Mouse (Mus musculus) gastrocnemius, postnatal 4 days (tissue): Measurements from ENCODE around the gene Rad23a. TPM values are rescaled to one million over a fixed set of nuclear protein-coding genes. Genes with fewer than 3 reads are reported as not detected.
A peak's percentile ranks its signal among the peaks of the same experiment; 100 is the strongest.

ENCODE experiments used
- DNase-seq, 2 experiments: peaks; one replicate each; pipeline ENCODE4 v3.0.0; 2021 to 2022; ENCODE audit warnings: low spot score in 2 of 2, mixed read lengths in 2 of 2
- total RNA-seq, 2 experiments: library from RNA; stranded (reverse); gene quantifications; 2 replicates each; pipeline ENCODE4 v1.2.3; 2021

The Rad23a gene
- total RNA-seq, 2 experiments from 2014 or later: 121 to 123 TPM

DNA sequence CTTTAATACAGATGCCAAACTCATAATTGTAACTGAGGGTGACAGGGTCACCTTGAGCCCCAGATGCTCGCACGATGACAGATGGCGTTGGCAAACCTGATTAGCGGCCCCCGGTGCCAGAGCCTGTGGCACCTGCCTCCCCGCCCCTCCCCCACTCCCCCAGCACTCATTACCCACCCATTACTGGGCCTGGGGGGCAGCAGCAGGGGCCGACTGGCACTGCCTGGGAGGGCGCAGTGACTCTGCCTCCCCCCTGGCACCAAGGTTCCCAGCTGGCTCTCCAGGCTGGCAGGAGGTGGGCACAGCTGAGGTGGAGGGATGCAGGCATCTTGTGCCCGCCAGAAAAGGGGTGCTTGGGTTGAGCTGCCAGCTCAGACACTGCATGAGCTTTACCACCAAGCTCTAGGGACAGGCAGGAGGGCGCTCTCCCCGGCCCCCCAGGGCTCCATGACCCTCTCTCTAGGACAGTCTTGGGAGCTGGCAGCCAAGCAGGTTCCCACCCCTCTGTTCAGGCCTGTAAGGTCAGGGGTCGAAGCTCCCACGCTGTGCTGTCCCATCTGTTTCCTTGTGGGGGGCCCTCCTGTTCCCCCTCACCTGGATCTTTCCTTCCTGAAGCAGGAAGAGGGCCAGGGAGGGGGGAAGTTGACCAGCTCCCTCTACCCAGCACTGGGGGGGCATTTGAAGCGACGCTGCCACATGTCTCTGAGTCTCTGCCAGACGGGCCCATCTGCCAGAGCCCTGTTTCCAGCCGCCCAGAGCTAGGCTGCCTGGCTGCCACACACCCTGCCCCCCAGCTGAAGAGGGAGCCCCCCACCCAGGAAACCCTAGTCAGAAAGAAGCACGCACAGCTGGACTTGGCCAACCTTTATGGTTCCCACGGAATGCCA is 25.7 kb downstream of the Rad23a start:
- peak; percentile 28 to 55 for DNase-seq

DNA sequence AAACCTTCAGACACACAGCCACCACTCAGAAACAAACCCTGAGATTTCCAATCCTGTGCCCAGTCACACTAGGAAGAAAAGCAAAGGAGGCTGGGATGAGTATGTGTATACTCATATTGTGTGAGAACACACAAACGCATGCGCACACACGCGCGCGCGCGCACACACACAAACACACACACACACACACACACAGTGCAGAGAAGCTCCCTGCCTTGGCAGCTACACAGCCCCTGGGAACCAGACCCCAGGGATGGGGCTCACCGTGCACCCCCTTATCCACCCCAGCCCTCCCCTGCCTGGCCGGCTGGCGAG is 26.3 kb downstream of the Rad23a start:
- DNase-seq: no peak

DNA sequence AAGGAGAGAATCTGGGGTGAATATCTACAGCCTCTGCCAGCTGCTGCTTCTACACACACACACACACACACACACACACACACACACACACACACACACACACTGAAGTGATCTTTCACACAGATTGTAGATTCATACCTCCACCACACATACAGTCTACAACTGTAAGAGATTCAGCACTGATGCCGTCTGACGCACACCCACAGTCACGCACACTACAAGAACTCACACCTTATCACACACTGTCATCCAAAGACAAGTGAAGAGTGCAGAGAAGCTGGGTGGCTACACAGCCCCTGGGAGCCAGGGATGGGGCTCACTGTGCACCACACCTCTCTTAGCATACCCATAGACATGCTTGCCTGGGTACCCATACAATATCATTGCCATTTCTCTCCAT is 26.6 kb downstream of the Rad23a start:
- DNase-seq: no peak

DNA sequence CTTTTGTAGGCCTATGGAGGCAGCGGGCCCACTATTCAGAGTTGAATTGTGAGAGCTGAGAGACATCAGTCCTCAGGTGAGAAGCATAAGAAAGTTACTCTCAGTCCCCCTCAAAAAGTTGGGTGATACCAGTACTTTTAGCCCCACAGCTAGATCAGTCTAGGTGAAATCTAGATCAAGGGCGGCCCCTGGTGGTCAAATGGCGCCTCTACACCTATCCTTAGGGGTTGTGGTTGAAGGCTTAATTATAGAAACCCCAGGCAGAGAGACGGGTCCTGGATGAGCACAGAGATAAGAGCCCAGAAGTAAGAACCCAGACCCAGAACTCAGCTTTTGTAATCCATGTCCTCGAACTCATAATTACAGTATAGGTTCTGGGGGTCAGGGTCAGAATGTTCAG is 27.4 kb downstream of the Rad23a start:
- peak; percentile 70 to 84 for DNase-seq

DNA sequence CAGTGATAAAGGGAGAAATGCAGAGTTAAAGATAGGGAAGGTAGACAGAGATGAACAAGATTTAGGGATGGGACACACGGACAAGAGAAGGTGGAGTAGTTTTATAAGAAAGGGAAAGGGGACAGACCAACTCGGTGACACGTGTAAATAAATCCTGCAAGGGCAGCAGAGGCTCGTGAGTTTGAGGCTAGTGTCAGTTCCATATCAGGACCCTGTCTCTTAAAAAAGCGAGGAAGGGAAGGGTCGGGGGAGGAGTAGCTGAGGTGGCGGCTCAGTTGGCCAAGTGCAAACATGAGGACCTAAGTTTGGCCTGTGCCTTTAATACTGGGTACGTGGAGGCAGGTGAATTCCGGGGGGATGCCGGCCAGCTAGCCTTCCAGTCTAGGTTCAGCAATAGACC is 29.2 kb downstream of the Rad23a start:
- DNase-seq: peak in 1 of 2 experiments; percentile 14

DNA sequence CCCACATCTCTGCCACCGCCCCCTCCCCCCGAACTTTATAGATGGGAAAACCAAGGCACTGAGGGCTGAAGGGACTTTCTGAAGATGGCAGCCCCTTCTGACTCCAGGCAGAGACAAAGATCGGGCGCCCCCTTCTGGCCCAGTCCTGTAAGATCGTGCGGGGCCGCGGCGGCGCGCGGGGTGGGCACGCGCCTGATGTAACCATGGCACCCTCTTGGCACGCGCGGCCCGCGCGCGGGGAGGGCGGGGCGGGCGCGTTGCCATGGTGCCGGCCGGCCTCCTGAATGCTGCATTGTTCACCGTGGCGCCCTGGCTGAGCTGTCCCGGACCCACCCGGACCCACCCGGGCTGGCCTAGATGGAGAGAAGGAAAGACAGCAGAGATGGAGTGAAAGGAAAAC is 29.6 kb downstream of the Rad23a start:
- peak; percentile 94 to 96 for DNase-seq

DNA sequence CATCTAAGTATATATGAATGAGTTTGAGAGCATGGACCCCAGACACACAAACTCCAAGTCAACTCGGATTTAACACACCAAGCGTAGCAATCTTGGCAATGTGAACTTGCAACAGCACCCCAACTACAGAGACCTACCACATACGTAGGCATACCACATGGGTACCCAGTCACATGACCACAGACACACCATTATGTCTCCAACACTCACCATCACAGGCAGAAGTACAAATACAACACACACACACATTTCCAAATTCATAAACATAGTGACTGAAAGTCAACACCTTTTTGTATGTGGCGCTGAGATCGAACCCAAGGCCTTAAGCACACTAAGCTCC is 30.6 kb downstream of the Rad23a start:
- DNase-seq: no peak

DNA sequence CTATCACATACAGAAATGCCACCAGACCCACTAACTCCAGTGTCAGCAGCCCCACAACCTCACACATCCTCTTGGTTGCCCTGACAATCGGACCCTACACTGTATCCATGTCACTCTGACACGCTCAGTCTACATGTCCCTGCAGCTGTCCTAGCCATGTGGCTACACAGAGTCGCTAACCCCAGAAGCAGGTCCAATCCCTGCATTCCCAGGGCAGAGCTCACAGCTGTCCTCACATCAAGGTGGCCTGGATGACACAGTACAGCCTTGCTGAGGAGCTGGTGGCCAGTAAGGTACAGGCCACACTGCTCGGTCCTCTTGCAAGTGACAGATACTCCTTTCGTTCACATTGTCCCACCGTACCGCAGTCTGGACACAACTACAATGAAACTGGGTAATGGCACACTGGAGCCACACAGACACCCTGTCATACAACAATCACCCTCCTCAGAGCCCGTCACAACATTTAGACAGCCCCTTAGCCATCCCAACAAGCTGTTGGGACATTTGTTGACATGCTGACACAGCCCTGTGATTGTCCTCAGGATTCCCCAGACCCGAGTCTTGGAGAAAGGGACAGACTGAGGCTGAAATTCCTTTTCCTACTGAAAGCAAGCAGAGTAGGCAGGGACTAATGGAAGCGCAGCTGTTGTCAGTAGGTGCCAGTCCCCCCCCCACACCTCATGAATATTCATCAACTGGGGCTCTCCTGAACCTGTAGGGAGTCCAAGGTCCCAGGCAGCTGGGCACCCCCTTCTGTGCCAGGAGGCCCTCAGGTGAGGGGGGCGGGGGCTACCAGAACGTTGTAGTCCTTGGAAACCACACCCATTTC is 31.1 kb downstream of the Rad23a start:
- peak in 1 of 2 experiments; percentile 12 for DNase-seq

DNA sequence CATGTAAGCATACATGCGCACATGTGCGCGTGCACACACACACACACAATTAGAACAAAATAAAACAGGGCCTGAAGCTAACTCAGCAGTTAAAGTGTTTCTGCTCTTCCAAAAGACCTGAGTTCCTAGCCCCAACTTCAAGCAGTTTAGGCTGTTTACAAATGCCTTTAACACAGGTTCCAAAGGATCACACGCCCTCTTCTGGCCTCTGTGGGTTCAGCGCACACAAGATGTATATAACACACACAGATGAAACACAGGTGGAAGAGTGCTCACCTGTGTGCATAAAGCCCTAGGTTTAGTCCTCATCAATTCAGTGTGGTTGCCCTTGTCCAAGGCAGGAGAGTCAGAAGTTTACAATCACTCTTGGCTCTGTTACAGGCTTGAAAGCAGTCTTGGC is 34.4 kb downstream of the Rad23a start:
- no peak for DNase-seq

DNA sequence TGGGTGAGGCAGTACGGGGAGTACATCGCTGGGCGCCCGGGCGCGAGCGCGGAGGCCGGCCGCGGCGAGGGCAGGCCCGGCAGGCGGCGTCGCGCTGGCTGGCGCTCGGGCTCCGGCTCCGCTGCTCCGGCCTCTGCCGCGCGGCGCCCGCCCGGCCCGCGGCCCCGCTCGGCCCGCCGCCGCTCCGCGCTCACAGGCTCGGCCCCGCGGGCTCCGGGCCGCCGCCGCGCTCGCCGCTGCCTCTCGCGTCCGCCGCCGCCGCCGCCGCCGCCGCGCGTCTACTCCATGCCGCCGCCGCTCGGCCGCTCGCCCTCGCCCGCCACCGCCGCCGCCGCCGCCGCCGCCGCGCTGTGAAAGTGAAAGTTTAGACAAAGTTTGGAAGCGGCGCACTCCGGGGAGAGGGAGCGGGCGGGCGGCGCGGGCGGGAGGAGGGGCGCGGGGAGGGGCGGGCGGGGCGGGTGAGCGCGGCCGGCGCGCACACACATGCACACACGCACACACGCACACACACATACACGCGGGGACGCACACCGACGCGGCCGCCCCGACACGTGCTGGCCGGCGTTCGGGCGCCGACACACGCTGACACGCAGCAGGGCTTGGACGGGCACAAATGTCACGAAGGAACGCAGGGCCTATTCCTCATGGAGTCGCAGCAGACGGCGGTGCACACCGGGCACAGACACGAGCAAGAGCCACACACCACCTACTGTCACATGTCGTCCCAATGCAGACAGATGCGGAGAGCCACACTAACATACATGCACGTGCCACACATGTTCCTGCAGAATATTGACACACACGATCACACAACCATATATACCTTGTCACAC is 40.2 kb downstream of the Rad23a start, which contains the start of gene Nfix:
Nfix (minus strand) TSS at position 346 of the 833 bp plus-strand sequence.
- peak in 1 of 2 experiments; percentile 81 for DNase-seq

DNA sequence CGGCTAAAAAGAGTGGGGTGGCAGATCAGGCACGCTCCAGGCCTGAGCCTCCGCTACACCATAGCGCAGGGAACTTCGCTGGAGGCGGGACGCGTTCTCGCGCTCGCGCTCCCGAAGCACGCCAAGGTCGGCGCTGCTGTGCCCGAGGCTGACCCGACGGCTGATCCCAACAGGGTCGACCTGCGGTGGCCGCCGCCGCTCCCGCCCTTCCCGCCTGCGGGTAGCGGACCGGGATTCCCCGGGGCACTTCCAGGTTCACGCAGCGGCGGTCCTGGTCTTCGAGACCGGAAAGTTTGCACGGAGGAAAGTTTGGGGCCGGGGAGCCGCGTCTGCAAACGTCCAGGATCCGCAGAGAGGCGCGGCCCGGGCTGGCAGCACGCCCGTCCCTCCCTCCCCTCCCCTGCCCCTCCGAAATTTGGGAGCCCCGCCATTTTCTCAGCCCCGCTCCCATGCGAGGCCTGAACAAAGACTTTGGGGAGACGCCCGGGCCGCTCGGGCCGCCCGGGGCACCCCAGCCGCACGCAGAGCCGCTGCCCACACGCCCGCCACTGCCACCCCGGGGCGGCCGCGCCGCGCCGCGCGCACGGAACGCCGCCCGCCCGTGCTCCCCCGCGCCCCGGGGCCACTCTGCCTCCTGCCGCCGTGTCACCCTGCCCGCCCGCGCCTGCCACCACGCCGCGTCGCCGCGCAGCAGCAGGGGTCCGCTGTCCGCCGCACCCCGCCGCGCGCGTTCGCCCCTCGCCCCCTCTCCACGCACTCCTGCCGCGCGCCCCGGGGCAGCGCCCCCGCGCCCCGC is 41.1 kb downstream of the Rad23a start:
- peak; percentile 74 to 79 for DNase-seq

DNA sequence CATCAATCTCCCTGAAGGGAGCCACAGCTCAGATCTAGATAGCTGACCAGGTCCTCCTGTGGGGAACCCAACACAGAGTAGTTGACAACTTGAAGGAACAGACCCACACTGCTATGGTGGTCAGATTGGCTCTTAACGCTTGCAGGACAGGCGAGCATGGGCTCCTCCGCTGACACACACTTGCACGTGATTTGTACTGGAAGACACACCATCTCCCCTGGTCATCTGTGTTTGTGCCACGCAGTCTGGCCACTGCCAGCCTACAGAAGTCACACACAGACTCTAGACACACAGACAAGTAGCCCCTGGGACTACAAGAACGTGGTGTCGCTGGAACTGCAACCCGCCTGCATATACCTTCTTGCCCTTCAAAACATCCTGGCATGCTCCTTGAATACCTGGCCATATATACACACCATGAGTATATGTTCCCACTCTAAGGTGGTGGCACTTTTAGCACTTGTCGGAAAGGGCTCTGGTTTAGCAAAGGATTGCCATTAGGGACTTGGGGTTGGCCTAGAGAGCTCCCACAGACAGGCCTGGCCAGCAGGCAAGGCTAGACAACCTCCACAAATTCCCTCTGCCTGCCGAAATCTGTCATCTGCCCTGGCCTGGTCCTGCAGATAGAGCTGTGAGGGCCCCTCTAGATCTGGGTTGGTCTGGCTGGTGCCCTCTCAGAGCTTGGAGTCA is 41.9 kb downstream of the Rad23a start:
- DNase-seq: no peak

DNA sequence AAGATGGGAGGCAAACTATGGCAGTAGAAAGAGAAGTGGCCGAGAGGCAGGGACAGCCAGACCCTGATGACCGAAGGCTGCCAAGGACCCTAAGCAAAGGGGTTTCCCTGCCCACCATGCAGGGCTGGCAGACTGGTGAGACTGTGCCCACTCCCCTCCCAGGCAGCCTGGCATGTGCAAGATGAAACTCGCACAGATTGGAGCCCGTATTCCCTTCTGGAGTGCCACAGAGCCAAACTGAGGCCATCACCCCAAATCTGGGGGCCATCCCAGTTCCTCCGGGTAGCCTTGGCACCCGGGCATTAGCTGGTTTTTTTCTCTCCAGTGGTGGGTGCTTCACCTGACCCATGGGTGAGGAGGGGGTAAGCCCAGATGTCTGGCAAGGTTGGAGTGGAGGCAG is 42.5 kb downstream of the Rad23a start:
- no peak for DNase-seq

DNA sequence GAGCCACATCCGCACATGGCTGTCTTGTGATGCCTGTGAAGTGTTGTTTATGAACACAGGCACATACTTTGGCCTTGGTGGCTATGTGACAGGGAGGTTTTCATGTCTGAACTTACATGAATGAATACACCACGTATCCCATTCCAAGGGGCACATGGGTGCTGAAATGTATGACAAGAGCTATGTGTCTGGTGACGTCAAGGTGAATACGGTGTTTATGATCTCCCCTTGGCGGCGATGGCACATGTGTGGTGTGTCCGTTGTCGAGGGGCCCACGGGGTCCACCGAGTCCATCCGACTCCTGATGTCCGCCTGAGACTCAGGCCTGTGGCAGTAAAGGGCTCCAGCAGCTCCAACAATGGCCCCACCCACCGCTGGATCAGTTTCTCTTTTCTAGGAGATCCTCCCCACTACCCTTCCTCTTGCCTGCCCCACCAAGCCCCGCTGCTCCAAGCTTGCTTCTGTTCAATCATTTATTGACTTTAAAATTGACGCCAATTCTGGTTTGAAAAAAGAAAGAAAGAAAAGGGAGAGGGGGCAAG is 43.1 kb downstream of the Rad23a start:
- DNase-seq: no peak

DNA sequence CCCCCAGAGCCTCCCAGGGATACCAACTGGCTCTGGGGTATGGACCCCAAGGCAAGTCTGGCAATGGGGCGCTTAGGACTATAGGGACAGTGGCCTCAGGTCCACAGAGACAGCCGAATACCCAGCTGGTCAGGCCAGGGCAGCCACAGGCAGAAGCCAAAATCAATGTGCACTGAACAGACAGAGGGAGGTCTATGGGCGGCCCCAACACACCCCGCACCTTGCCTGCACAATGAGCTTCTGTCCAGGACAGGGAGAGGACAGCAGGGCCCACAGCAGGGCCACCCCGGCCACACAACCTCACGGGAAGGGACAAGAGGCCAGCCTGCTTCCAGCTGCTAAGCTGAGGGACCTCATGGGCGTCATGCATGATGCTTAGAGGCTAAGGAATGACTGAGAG is 46.0 kb downstream of the Rad23a start:
- no peak for DNase-seq

DNA sequence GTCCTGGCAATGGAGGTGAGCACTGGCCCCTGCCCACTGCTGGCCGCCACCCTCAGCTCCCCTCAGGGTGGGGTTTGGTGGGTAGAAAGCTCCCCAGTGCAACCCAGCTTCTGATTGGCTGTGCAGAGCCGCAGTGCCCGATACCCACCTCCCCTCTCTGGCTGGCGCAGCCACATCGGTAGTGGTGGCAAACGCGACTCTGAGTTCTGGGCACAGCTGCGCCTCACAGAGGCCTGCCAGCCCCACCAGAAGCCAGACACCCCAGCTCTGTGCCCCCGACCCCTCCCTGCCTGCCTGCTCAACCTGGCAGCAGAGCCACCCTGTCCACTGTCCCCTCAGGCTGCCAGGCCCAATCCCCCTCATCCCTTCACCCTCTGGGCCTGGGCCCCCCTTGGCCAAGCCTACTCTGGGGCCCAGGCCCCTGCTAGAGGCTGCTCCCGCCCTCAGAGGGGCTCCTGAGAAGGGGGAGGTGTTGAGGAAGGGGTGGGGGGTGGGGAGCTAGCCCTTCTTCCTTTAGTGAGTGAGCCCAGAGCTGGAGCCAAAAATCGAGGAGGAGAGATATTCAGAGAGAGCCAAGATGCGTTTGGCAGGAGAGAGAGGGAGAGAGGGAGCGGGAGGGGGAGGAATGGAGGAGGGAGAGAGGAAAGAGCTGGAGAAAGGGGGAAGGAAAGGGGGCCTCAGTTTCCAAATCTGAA is 46.5 kb downstream of the Rad23a start:
- DNase-seq: peak in 1 of 2 experiments; percentile 74

DNA sequence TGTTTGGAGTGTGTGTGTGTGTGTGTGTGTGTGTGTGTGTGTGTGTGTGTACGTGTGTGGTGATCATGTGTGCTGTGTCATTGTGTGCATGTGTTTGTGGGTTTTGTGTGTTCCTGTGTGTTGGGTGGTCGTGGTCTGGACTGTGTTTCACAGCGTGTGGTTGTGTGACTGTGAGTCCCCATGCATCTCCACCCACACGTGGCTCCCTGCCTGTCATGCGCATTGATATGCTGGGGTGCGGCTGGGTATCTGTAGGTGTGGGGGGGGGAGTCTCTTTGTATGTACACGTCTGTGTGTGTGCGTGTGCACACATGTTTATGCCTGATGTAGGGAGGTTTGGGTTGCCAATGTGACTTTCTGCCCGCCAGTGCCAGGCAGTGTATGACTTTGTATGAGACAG is 47.3 kb downstream of the Rad23a start:
- no peak for DNase-seq

DNA sequence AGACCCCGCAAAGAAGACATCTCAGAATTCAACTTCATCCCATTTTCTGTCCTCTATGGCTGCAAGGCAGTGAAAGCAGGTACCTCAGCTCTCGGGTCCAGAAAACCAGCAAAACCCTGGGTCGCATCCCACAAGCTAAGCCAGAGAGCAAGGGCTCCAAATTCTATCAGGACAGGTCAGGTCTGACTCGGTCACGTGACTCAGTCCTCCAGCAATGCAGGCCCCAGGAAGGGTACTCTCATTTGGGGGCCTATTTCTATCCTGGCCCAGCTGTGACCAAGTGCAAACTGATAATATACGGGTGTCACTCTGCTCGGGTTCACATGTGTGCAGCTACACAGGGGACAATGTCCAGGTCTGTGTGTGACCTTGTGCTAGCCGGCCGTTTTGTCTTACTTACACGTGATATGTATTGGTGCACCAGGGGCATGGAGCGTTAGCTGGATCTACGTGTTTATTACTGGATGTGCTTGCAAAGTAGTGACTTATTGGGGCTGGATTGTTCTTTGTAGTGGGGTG is 48.0 kb downstream of the Rad23a start:
- no peak for DNase-seq

DNA sequence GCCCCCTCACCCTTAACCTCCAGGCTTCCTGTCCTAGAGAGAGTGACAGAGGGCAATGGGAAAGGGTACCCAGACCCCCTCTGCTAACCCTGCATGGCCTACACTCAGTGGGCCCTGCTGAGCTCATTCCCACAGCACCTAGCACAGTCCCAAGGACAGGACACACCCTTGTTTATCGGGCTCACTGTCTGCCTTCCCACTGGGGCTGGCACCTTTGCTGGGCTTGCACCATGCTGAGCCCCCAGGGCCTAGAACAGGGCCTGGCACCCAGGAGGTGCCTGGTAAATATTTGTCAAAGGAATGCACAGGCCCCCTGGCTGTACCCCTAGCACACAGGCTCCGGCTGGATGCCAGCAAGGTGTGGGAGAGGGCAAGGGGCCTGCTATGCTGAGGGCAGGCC is 49.9 kb downstream of the Rad23a start:
- no peak for DNase-seq
